Mouse (Mus musculus) testis, adult 2 months (tissue): ENCODE results near the gene Dop1a. TPM values are rescaled to one million over a fixed set of nuclear protein-coding genes. Genes with fewer than 3 reads are reported as not detected.

Experiments used
- H3K27ac ChIP-seq: fragments of 200-500 bp; 2 replicates; pipeline ENCODE4 v1.5.1; 2012; ENCODE audit warnings: low read depth, low read length; ENCODE audit not compliant: control insufficient read depth, insufficient read depth
- H3K27me3 ChIP-seq: fragments of 200-500 bp; 2 replicates; pipeline ENCODE4 v1.6.1; 2012; ENCODE audit warnings: mild to moderate bottlenecking, low read length, moderate library complexity; ENCODE audit not compliant: control insufficient read depth, insufficient read depth
- H3K36me3 ChIP-seq: fragments of 200-500 bp; 2 replicates; pipeline ENCODE4 v1.6.1; 2012; ENCODE audit warnings: mild to moderate bottlenecking, low read length; ENCODE audit not compliant: control insufficient read depth, insufficient read depth
- H3K4me1 ChIP-seq: fragments of 200-500 bp; 2 replicates; pipeline ENCODE4 v1.6.1; 2012; ENCODE audit warnings: low read length; ENCODE audit not compliant: control insufficient read depth, insufficient read depth
- H3K4me3 ChIP-seq: fragments of 200-500 bp; 2 replicates; pipeline ENCODE4 v1.5.1; 2012; ENCODE audit warnings: low read depth, mild to moderate bottlenecking, low read length, moderate library complexity, mixed read lengths; ENCODE audit not compliant: control insufficient read depth
- CTCF ChIP-seq: fragments of 200-500 bp; IDR thresholded peaks from 2 replicates; pipeline ENCODE4 v1.5.1; 2012; ENCODE audit warnings: low read depth, mild to moderate bottlenecking, inconsistent platforms, low read length, moderate library complexity; ENCODE audit not compliant: control insufficient read depth, insufficient read depth, insufficient replicate concordance
- POLR2A ChIP-seq: fragments of 200-500 bp; IDR thresholded peaks from 2 replicates; pipeline ENCODE4 v1.6.1; 2012; ENCODE audit warnings: low read depth, mild to moderate bottlenecking, inconsistent platforms, low read length, moderate library complexity; ENCODE audit not compliant: control insufficient read depth
- polyA plus RNA-seq: library from polyadenylated mRNA; depleted of rRNA; stranded (reverse); fragments of >200 nt; gene quantifications from 2 replicates; pipeline ENCODE4 v1.2.3, GENCODE M21; 2012; rRNA removed

Dop1a gene
- polyA plus RNA-seq = 13.0 and 14.5 TPM in 2 replicates

- no peaks in the 10 kb centered on the region; the same call in 1 of the 2 replicates for H3K4me1 ChIP-seq
- no peaks in the 10 kb centered on the region for H3K36me3 ChIP-seq
- H3K27ac ChIP-seq = peak within 1 kb of the TSS; percentile 90
- TF ChIP-seq CTCF (peak; percentile 97), POLR2A (peak; percentile 72)
- H3K27me3 ChIP-seq = no peaks in the 10 kb centered on the region
- peak within 1 kb of the TSS; percentile 95 for H3K4me3 ChIP-seq
These were observed at the start of gene Dop1a for GRCm38 (mm10) chr9:86466990-86467870. Gene Dop1a, plus strand, starts transcription at chr9:86467154.

GRCm38 (mm10) chr9:86417971-86418370, 49.0 kb upstream of the Dop1a start:
- Histone ChIP-seq H3K36me3 (no peaks in the 10 kb centered on the region), H3K27ac (no peak overlapping the region), H3K4me1 (no peaks in the 10 kb centered on the region), H3K4me3 (no peak overlapping the region), H3K27me3 (no peaks in the 10 kb centered on the region)
- TF ChIP-seq CTCF (no peak), POLR2A (no peak)

GRCm38 (mm10) chr9:86419366-86419765, 47.6 kb upstream of the Dop1a start:
- Histone ChIP-seq H3K27ac (no peak overlapping the region), H3K36me3 (no peaks in the 10 kb centered on the region), H3K4me1 (no peaks in the 10 kb centered on the region), H3K27me3 (no peaks in the 10 kb centered on the region), H3K4me3 (no peak overlapping the region)
- TF ChIP-seq POLR2A (no peak), CTCF (no peak)

GRCm38 (mm10) chr9:86423331-86423730, 43.6 kb upstream of the Dop1a start:
- Histone ChIP-seq H3K27me3 (no peaks in the 10 kb centered on the region), H3K4me1 (no peaks in the 10 kb centered on the region), H3K27ac (no peak overlapping the region), H3K4me3 (no peak overlapping the region), H3K36me3 (no peaks in the 10 kb centered on the region)
- no peak for TF ChIP-seq POLR2A
- no peak for TF ChIP-seq CTCF

GRCm38 (mm10) chr9:86435510-86435909, 31.4 kb upstream of the Dop1a start:
- TF ChIP-seq CTCF = no peak
- H3K27me3 ChIP-seq = no peaks in the 10 kb centered on the region
- H3K4me1 ChIP-seq = no peaks in the 10 kb centered on the region
- H3K36me3 ChIP-seq = no peaks in the 10 kb centered on the region
- H3K4me3 ChIP-seq = no peak overlapping the region
- no peak overlapping the region for H3K27ac ChIP-seq

- TF ChIP-seq CTCF (no peak), POLR2A (no peak)
- Histone ChIP-seq H3K36me3 (no peaks in the 10 kb centered on the region), H3K4me1 (no peaks in the 10 kb centered on the region), H3K4me3 (no peak overlapping the region), H3K27me3 (no peaks in the 10 kb centered on the region), H3K27ac (no peak overlapping the region)
These were observed 30.3 kb upstream of the Dop1a start for GRCm38 (mm10) chr9:86436608-86437007.

- Histone ChIP-seq H3K4me1 (no peaks in the 10 kb centered on the region), H3K27me3 (no peaks in the 10 kb centered on the region), H3K36me3 (no peaks in the 10 kb centered on the region), H3K27ac (no peak overlapping the region), H3K4me3 (no peak overlapping the region)
- no peak for TF ChIP-seq CTCF
- no peak for TF ChIP-seq POLR2A
These were observed 28.5 kb upstream of the Dop1a start for GRCm38 (mm10) chr9:86438337-86439009.
